Mouse (Mus musculus) brain, embryonic 18.5 days (tissue): ENCODE data around the gene Mia3.
"Not testable (repeated sequence)": the region's sequence is repeated elsewhere in the genome, so short reads cannot be mapped to it uniquely, and the experiment has no call there.

Source experiments
- DNase-seq: peaks from one replicate; pipeline ENCODE4 v3.0.0-alpha.2; 2012; ENCODE audit warnings: low read depth, low spot score

The Mia3 gene

GRCm38 (mm10) chr1:183344886-183345816, 24.2 kb downstream of the Mia3 start:
- DNase-seq, result peak; percentile 83

DNA sequence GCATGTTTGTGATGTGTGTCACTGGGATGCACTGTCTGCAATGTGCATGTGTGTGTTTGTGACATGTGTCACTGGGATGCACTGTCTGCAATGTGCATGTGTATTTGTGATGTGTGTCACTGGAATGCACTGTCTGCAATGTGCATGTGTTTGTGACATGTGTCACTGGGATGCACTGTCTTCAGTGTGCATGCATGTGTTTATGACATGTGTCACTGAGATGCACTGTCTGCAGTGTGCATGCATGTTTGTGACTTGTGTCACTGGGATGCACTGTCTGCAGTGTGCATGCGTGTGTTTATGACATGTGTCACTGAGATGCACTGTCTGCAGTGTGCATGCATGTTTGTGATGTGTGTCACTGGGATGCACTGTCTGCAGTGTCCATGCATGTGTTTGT, 26.5 kb downstream of the Mia3 start:
- DNase-seq, result not testable (repeated sequence)

DNA sequence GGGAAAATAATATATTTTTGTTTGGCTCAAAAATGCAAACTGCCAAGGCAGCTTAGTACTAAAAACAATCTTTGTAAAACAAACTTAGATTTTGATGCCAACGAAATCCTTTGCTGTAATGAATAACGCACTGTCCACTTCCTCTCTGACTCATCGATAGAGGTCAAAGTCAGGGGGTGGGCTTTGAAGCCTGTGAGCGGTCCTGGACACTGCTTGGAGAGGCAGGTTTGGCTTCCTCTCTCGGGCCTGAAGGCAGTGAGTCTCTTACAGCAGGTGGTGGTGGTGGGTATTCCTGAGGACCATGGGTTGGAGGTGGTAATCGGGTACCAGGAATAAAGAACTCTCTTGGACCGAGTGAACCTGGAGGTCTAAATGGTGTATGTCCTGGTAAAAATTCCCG, 42.2 kb downstream of the Mia3 start:
- DNase-seq, result no peak

DNA sequence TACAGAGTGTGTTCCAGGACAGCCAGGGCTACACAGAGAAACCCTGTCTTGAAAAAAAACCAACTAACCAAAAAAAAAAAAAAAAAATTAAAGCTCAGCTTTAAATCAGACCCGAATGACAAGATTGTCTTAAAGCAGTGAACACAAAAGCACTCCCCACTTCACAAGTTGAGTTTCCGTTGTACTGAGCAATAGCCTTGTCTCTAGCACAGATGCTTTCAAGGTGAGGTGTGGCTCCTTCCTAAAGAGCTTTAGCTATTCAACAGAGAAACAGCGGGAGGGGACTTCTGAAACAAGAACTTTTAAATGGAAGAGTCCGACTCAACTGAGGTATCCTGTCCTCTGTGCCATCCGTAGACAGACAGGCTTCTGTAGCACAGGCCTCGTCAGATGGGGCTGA, 44.9 kb downstream of the Mia3 start:
- DNase-seq, result no peak

DNA sequence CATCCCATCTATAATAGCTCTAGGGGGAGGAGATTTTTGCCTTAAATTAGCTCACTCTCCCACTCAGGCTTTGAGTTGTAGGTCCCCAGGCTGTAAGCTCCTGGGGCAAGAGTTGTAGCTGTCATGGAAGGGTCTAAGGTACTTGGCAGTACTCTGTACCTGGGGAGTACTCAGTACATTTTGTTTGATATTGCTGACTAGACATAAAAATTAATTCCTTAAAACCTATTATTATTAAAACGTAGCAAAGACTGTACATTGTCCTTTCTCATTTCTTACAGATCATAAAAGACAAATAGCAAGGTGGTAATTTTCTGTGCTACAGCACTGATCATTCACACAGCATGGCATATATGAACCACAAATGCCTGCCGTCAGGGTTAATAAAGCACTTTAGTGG, 45.4 kb downstream of the Mia3 start:
- DNase-seq, result no peak

DNA sequence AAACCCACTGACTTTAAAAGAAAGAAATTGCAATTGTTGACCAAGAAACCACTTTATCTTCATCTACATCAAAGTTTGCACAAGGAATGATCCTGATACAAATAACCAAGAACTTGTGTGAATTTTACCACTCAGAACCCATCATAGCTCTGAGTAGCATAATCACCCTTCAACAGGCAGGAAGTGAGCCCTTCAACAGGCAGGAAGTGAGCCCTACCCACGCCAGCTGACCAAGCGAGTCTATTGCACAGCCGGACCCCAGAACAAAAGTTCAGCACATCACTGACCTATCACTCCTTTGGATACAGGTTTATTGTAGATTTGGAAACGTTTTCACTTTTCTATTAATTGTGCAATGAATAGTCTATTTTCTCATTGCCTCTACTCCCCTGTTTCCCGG, 46.9 kb downstream of the Mia3 start:
- DNase-seq, result not testable (repeated sequence)

DNA sequence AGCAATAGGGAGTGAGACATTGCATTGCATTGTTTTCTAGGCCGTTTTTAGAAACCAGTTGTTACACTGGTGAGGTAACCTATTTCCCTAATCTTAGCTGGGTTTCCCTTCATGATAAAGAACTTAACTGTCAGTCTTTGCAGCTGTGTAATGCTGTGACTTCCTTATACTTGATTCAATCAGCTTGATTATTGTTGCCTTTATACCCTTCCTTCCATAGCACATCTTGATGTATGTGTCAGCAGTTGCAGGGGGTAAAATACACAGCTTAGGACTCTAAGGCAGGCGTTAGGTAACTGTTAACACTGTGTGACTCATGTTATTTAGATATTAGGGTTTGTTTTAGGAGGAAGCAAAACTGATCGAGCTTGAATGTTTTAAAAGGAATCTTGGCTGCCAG, 48.6 kb downstream of the Mia3 start:
- no peak for DNase-seq

GRCm38 (mm10) chr1:183315783-183316182, 53.6 kb downstream of the Mia3 start:
- DNase-seq, result no peak

DNA sequence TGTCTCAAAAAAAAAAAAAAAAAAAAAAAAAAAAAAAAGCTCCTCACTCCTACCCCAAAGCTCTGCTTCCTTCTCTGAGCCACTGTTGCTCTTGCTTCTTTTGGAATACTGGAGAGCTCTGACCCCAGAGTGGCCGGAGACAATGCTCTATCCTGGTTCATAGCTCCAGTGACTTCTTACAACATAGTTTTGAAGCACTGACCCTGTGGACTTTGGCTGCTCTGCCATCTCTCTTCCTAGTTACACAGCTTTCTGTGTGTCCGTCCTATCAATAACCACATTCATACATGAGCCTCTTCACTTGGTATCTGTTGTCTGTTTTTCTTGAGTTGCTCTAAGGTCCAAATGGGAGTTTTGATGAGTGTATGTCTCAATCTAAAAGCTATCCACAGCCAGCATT, 57.3 kb downstream of the Mia3 start:
- no peak for DNase-seq

DNA sequence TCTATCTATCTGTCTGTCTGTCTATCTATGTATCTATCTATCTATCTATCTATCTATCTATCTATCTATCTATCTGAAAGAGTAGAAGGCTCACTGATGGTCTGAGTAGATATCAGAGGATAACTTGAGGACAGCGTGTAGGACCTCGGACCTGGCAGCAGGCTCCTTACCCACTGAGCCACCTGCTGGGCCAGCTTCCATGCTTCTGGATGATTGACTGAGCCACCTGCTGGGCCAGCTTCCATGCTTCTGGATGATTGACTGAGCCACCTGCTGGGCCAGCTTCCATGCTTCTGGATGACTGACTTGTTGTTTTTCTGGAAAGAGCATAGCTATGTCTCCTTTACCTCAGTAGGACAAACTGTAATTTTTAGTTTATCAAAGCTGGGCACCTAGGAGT, 59.8 kb downstream of the Mia3 start:
- DNase-seq, result not testable (repeated sequence)

DNA sequence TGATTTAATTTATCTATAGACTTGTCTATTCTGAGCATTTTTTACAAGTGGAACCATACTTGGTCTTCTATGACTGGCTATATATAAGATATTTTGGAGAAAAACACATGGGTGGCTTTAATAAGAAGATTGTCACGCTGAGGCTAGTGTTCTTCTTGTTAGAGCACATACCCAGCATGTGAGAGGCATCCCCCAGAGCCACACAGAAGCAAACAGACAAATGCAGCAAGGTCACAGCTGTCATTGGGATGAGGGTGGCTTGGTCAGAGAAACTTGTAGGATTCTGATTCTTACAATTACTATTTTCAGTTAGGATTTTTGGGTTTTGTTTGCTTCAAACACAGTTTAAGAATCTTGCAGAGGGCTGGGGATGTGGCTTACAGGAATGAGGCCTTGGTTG, 60.9 kb downstream of the Mia3 start:
- DNase-seq, result no peak

DNA sequence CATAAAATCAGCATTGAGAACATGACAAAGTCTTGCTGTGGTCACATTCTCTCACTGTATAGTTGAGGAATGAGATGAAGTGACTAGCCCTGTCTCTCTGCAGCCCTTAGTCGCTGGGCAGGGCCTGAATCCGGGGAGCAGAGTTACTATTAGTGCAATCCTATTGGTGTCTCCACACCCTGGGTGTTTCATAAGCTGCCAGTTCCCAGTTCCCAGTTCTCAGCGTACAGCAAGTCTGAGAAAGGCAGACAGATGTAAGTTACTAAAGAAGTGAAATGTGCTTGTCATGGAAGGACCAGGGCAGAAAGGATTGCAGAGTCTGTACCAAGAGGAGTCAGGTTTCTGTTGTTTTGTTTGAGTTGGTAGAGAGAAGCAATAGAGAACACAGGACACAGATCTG, 61.8 kb downstream of the Mia3 start:
- DNase-seq, result no peak

- peak; percentile 82 for DNase-seq
Measured at GRCm38 (mm10) chr1:183299161-183299560, 70.2 kb downstream of the Mia3 start.

- DNase-seq, result peak; percentile 18
Measured at GRCm38 (mm10) chr1:183297886-183298489, 71.4 kb downstream of the Mia3 start.

DNA sequence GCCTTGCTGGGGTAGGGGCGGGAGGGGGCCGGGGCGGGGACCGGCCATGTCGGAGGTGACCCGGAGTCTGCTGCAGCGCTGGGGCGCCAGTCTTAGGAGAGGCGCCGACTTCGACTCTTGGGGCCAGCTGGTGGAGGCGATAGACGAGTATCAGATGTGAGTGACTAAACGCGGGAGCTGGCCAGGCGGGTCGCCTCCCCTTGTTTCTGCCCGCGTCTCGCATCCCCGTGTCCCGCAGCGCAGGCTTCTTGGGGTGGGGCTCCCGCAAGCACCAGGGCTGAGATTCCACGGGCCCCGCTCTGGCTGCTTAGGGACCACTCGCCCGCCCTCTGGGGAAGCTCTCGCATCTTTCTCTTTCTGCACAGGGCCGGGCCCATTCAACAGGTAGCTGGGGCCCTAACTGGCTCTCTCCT, 71.9 kb downstream of the Mia3 start:
- peak; percentile 3 for DNase-seq

DNA sequence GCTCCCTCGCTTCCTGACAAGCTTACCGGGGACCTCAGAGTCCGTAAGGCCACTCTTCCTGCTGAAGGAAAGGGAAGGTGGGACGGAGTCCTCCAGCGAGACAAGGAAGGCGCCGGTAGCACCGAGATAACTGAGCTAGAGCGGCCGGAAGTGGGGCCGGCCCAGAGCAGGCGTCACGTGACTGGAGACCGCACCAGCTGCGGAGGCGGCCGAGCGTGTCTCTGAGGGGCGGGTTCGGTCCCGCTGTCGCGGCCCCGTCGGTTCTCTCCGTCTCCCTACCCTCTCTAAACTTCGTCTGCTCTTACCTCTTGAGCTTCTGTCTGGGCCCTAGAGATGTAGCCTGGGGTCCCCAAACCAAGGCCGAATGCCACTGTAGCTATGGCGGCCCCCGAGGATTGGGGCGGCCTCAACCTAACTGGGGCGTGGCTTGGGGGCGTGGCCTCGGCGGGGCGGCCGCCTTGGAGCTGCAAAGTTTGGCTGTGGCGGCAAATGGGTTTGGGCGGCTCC, 72.4 kb downstream of the Mia3 start, which contains the start of gene Brox:
Gene Brox (minus strand): TSS at position 393 of the 507 bp plus-strand sequence.
- DNase-seq, result peak; percentile 84

DNA sequence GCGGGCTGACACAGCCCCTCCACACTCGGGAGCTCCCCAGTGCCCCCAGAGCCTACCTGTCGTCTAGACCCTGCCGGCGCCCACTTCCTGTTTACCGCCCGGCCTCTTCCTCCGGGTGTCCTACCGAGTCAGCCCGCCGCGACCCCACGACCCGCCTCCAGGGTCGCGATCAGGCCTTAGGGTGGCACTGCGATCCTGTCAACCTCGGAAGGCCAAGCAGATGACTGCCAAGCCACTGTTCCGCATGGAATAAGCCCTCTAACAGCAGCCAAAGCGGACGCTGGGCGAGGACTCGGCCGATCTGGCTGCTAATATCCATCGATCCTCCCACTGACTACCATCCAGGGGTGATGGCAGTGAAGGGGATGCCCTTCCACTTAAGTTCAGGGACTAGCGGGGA, 72.9 kb downstream of the Mia3 start, which contains the start of gene Aida:
Gene Aida (plus strand): TSS at position 126 of the 400 bp plus-strand sequence.
- DNase-seq, result no peak

DNA sequence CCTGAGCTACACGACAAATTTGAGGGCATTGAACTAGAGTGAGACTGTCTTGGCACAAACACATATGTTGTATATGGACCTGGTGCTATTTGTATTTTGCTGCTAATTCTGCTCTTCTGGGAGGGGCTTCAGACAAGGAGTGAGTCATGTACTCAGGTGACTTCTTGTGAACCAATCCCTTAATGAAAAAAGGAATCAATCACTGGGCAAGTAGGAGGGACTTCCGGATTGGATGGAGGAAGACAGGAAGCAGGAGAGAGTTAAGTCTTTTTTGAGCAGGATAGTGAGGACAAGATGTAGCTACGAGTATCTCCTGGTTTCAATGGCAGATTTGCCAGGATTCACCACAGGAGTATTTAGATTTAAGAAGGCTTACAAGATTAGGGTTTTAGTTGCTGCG, 79.8 kb downstream of the Mia3 start:
- DNase-seq, result no peak

- DNase-seq, result no peak
Measured at GRCm38 (mm10) chr1:183288351-183288750, 81.0 kb downstream of the Mia3 start.
